Mouse (Mus musculus) thymus, adult 18-20 months (tissue): ENCODE results near the gene Opcml.

ENCODE experiments used
- DNase-seq, 2 experiments: peaks; one replicate each; pipeline ENCODE4 v3.0.0; 2022; ENCODE audit warnings: mixed read lengths in 2 of 2

The Opcml gene

DNA sequence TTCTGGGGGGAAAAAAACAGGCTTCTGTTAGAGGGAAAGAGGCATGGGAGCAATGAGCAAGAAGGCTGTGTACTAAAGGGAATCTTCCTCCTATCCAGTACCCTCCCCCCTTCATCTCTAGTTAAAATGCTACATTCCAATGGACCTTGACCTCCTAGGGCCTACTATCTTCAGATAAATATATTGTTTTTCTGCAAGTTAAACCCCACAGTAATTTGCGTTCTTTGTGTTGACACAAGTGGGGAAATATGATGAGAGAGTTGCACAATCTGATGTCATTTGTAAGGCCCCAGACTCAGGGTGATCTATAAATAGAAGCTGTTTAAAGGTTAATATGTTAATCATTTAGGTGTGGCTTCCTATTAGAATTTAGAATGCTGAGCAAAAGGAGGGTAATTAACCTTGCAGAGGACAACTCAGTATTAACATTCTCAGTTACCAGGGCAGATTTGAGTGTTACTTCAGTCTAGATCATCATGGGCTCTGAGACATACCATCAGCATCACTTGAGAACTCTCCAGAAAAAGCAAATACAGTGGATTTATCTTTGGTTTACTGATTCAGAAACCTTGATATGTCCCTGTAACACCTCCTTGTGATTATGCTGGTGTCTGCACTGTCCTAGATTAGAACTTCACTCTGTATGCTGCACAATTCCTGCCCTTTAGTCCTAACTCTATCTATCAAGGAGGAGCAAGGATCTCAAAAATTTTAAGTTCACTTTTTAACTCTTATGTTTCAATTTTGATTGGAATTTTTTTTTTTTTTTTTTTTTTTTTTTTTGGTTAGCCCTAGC lies 762.0 kb downstream of the Opcml start:
- DNase-seq = no peak

DNA sequence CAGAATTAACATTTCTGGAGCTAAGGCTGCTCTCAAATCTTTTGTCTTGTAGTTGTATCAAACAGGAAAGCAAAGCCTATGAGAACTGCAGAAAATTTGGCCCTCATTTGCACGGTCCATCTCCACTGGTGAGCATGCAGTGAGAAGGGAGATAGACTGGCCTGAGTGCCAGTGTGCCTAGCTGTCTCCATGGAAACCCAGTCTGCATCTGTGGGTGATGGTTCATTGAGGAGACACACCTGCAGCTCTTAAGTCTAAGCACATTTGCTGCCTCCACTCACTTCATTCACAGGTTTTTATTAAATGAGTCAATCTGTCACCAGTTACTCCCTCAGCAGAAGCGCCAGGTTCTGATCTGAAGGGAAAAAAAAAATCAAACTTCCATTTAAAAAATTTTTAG lies 768.1 kb downstream of the Opcml start:
- DNase-seq = no peak

DNA sequence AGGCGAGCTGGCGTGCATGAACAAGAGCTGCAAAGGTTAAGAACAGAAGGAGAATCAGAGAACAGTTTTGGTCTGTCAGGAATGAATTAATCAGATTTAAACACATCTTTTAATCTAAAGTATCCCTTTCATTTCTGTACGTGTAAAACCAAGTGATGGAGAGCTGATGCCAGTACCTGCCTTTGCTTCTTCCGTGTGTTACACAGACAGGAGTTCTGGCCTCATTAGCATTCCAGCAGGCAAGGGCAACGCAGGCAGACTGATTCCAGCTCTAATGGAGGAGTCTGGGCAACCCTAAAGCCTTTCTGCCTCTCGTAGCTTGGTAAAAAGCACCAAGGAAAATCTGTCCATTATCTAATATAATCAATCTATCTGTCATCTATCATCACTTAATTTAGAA lies 771.2 kb downstream of the Opcml start:
- no peak for DNase-seq

DNA sequence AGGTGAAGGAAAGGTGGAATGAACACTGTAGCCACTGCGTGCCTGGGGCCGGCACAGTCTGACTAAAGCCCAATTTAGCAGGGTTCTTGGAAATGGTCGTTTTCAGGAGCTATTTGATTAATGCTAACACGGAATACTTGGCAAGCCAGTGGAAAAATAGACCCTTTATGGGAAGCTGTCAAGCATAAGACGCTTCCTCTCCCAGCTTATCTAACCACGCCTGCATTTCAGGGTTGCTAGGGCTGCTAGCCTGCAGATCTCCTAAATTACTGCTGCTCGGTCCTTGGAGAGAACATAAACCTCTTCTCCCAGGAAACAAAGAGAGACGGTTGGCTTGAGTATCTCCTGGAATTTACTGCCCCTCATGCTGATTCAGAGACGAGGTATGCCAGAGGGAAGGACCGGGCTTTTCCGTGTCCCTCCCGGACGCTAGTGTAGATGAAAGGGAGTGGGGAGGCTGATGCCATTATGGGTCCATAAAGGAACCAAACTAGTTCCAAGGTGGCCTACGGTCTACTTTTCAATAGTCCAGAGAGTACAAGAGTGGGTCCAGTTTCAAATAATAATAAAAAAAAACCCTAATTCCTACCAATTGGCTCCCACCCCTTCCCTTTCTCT lies 772.6 kb downstream of the Opcml start:
- no peak for DNase-seq

DNA sequence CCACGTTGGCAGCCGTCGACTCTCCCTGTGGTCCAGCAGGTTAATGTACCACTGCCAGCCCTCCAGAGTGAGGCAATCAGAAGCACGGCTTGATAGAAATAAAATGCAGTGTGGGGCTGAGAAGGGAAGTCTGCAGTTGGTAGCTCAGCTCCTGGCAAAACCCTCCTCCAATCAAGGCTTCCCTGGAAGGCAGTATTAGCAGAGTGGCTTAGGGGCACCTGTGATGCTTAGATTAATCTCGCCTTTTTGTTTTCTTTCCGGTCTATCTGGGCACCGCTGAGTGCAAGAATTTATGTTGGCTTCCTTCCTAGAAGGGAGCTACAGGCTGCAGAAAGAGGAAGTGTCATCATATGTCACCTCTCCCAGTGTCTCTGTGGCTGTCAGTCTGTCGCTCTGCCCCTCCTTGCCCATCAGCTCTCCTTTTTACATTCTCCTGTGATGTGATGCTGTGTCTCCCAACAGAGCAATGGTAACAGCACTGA lies 778.5 kb downstream of the Opcml start:
- no peak for DNase-seq

DNA sequence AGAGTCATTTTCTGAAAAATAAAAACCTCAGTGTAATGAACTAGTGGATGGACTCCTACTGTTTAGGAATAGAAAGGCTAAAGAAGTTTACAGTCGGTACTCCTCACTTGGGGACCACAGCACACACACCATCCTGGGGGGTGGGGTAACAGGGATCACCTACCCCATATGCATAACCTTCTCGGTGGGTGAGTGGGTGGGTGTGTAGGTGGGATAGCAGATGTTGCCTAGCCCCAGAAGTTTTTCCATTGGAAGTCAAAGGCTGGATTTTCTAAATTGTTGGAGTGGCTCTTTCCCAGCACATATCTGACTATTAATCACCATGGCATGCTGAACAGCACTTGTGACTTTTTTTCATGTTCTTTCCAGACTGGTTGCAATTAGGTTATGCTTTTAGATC lies 779.2 kb downstream of the Opcml start:
- DNase-seq = no peak

DNA sequence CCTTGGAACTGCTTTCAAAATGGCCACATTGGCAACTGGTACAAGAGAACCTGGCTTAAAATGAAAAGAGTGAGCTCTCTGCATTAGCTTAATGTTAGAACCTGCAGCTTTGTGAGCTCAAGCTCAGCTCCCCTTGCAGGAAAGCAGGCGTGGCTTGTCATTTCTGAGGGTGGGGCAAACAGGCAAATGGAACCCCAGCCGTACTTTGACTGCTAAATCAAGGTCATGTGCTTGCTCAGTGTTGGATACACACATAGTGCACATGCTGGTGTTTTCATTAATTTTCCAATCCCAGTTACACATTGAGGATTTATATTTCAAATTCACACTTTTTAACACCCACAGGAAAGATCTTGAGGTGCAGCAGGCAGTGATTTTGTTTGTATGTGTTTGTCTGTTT lies 781.1 kb downstream of the Opcml start:
- DNase-seq = no peak

DNA sequence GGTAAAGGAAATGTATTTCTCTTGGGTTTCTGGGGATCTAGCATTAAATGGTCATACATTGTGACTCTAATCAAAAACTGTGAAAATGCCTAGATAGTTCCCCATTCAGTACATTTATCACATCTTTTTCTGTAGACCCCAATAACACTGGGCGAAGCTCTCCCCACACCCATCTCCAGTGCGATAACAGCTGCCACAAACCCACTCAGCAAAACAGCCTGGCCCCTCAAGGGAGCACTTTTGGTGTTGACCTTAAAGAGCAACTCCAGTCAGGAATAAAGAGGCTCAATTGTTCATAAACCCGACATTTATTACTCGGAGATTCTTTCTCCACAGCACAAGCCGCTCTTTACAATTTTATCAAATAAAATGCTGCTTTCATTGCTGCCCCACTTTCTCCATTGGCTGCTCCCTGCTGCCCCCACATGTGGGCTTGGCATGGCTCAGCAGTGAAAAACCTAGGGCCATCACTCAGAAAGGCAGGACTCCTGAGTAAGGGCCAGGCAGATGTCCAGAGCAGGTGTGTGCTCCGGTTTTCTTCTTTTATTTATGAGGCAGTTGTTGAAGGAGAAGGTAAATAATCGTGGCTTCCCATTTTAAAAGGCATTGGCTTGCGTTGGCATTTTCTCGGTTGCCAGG lies 781.7 kb downstream of the Opcml start:
- no peak for DNase-seq

DNA sequence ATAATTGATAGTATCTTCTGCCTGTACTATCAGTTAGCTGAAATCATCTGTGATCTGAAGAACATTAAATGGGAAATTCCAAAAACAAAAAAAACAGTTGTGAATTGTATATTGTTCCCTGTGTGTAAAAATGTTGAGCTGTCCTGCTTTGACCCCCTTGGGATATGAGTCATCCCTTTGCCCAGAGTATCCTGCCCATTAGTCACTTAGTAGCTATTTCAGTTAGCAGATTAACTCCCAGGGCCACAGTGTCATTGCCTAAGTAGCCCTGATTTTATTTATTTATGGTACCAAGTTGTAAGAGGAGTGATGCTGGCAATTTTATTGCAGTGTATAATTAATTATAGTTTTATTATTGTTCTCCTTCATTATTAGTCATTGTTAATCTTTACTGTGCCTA lies 788.2 kb downstream of the Opcml start:
- DNase-seq = no peak

DNA sequence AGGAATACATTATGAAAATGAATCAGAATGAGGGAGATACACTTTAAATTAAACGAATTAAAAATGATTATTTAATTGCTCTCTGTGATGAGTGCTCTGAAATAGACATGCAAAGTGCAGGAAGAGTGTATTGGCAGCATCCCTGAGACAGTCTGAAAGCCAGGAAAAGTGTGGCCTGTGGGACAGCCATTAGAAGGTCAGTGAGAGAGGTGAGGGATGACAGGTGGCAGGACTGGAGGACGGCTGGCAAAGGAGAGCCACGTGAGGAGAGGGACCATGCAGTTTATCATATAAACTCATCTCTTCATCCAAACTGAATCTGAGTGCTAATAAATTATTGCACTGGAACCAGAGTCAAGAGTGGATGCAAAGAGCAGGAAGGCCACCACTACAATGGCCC lies 796.7 kb downstream of the Opcml start:
- DNase-seq = no peak

DNA sequence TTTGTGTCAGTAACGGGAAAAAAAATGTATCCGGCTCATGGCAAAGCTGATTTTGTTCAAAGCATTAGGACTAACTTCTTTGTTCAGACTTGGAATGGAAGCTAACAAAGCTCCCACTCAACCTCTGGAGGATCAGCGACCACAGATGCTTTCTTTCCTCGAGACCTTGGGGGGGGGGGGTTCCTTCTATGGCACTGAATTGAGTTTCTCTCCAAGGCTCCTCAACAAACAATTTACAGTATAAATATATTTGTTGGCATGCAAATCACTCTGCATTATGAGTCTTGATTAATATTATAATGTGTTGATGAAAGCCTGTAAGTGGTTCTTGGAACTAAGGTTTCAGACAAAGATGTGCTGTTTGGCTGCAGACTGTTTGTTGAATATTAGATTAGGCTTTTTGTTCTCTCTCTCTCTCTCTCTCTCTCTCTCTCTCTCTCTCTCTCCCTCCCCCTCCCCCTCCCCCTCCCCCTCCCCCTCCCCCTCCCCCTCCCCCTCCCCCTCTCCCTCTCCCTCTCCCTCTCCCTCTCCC lies 797.3 kb downstream of the Opcml start:
- DNase-seq = no peak

DNA sequence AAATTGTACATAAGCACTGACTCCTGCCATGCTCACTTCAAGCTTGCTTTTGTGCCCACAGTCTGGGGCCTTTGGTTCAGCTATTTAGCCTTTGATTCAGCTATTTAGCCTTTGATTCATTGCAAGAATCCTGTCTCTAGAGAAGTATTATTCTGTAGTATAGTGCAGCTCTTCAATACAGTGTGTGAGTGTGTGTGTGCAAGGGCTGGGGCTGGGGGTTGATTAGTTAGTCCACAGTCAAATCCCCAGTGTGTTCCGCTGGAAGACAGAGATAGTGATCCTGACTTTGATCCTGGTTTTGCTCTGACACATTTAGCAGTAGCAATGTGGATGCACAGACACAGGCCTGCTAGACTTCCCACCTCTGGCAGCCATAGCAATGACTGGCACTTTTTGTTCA lies 797.9 kb downstream of the Opcml start:
- DNase-seq = no peak

DNA sequence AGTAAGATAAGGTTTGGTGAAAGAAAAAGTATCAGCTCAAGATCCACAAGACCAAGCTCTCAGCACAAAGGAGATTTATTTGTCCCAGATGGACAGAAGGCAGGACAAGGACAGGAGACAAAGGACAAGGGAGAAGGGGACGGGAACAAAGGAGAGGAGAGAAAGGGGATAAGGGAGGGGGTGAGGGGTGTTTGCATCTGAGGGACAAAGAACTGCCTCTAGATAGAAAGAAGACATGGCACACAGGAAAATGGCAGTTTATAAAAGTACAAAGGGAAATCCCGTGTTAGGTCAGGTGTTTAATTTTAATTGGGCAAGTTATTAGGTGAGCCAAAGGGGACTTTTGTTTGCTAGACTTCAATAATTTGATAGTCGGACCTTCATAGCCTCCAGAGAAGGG lies 801.6 kb downstream of the Opcml start:
- DNase-seq = no peak

DNA sequence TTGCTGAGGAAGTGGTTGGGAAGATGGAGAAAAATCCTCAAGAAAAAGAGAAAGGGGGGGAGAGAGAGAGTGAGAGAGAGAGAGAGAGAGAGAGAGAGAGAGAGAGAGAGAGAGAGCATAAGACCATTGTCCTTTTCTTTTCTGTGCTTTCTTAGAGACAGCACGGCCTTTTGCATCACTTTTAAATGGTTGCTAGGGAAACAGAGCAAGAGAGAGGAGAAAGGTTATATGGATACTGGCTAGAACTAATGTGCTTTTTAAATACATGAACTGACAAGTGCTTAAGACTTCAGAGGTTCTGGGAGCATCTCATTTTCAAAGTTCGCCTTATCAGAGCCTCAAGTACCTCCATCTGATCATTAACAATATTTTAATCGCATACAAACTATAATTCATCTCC lies 804.5 kb downstream of the Opcml start:
- DNase-seq = no peak

DNA sequence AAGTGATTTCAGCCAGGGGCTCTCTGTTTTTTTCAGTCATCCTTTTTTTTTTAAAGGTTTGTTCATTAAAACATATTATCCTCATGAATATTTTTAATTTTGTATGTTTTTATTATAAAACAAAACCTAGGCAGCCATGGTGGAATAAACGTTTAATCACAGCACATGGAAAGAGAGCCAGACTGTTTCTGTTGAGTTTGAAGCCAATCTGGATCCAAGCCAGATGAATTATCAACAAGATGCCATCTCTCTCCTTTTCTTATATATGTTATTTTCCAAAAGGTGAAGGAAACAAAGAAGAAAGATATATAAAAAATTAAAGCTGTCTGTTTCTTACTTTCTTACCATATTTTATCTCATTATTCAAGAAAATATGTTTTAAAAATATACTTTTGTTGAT lies 815.0 kb downstream of the Opcml start:
- DNase-seq = no peak

DNA sequence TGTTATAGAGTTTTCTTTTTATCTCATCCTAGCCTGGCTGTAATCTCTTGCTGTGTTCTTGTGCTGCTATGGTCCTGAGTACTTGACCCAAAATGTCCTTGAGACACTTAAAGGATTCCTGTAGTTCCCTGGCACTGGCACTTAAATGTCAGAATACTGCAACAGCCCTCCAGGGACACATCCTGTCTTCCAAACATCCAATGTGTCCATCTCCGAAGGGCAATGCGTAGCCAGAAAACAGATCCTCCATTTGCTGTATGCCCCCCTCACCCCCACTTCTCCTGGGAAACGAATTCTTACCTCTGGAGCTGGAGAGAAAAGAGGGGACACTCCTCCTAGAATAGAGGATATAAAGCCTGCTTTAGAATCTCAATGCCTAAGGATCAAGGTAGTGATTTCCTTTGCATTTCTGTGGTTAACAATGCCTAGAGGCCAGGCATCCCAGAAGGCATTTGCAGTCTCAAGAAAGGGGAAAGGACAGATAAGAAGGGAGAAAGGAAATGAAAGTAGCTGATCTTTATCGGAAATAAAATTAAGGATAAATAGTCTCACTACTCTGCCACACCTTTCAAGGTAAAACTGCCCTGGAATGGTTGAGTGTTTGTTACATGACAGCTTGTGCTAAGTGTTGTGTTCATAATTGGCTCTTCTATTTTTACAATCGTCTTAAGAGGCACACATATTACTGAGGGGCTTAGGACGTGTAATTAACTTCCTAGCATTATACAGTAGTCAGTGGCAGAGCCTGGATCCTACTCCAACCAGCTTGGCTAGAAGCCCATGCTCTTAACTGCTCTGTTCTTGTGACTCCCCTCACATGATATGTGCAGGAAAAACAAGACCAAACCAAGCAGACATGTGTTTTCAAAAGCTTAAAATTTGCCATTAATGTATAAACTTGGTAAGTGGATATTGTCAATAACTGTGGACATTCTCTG lies 823.4 kb downstream of the Opcml start:
- no peak for DNase-seq

DNA sequence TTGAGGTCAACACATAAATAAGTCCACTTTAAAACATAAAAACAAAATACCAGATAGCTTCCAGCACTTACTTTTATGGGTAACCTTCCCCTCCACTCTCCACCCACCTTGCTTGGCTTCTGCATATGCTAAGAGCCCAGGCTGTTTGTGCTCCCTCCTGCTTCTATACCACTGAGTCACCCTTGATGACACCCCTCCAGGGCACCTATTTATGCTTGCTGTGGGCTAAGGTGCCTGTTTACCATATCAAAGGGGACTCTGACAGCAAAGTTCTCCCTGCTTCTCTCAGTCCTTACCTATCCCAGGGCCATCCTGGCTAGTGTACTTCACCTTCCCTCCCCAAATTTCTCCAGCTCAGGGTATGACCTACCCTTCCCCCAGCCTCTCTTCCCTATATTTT lies 824.9 kb downstream of the Opcml start:
- DNase-seq = no peak

DNA sequence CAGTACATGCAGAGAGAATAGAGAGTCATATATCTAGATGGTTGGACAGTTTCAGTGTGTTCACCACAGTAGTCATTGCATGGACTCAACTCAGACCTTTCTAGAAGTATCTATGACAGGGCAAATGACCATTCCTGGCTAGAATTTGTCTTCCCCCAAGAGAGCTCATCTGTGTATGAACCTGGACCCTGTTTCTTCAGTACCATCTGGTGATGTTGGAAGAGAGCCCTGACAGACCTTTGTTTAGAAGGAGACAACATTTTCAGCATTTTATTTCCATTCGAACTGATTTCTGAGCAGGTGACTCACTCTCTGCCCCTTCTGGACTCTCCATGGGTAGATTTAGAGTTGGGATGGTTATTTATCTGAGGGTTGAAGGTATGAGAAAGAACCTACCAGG lies 827.1 kb downstream of the Opcml start:
- no peak for DNase-seq

DNA sequence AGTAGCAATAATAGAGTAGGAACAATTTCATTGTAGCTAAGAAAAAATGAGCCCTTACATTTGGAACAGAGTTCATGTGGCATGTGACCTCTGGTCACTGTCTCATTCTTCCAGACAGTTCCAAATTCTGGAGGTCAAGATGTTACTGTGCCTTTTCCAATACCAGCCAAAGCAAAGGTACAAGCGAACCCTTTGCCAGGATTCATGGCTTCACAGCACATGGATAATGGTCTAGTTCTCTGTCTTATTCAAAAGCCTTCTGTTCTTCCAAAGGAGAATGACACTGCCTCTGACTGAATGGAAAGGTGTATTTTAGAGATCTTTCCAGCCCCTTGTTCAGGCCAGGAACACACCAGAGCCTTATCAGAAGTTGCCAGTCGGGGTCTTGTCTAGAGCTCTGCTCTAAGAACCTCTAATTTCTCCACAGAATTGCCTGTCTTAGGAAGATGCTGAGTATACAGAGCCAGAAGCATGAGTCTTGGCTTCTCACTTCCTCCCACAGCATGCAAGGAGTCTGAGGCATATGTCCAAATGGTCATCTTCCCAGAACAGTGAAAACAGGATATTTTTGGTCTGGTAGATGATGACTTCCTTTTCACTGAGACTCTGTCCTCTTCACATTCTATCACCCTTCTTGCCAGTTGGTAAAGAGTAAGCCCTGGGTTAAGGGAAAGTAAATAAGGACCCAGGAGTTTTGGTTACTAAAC lies 827.8 kb downstream of the Opcml start:
- DNase-seq = no peak

DNA sequence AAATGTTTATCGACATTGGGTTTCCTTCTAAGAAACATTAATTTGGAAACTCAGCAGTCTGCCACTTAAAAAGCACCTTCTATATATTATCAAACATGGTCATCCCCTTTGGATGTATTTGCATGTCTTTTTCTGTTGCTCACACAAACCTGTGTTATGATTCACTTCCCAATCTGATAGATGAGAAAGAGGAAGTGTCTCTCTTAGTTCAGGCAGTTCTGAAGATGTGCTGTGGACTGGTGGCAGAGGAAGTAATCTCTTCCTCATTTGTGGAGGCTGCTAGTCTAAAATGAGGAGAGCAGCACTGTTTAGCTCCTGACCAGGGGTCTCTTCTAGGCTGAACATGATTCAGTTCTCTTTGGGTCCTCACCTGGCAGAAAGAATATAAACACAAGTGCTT lies 831.4 kb downstream of the Opcml start:
- no peak for DNase-seq

DNA sequence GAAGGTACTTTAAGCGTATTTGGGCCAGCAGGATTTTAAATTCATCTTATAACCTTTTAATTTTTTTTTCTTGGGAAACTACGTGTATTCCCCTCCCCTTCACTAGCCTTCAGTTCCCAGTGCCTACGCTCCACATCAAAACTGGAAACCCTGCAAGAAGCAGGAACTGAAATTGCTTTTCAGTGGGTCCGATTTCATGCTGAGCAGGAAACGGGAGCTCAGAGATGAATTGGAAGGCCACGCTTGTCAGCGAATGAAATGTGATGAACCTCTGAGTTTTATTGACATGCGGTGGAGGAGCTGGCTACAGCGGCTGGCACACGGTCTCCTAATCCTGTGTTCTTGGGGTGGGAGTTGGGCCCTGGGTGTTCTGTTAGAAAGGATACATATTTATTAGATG lies 834.3 kb downstream of the Opcml start:
- DNase-seq = no peak

DNA sequence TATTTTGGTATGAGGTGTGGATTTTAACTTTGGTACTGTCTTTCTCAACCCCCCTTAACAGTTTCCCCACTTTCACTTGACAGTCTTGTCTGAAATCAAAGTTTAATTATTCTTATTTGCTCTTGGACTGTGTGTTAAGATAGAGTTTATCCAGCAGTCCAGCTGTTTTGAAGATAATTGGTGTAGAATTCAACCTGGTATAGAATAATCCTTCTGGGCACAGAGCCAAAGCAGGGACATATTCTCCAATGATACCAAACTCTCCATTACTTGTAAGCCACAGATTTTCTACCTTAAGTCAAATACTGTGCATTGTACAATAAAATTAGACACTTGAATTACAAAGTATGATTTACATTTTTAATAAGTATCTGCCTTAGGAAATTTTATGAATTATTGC lies 852.2 kb downstream of the Opcml start:
- DNase-seq = no peak
